Mouse (Mus musculus) ES-E14 (cell line): Measurements from ENCODE around the gene Wrap53. TPM values are rescaled to one million over a fixed set of nuclear protein-coding genes. Genes with fewer than 3 reads are reported as not detected.
A peak's percentile ranks its signal among the peaks of the same experiment; 100 is the strongest.
"Not testable (repeated sequence)": the region's sequence is repeated elsewhere in the genome, so short reads cannot be mapped to it uniquely, and the experiment has no call there.

ENCODE experiments used
- DNase-seq: peaks from one replicate; pipeline ENCODE4 v3.0.0-alpha.2; 2013; ENCODE audit warnings: low read depth, low spot score
- H3K27ac ChIP-seq: 2 replicates; pipeline ENCODE4 v1.5.1; 2012; ENCODE audit warnings: low read depth, mild to moderate bottlenecking, low read length, moderate library complexity, mixed read lengths; ENCODE audit not compliant: poor library complexity, insufficient read depth, severe bottlenecking
- H3K36me3 ChIP-seq: 2 replicates; pipeline ENCODE4 v1.6.1; 2012; ENCODE audit warnings: mild to moderate bottlenecking, low read length, moderate library complexity, mixed read lengths; ENCODE audit not compliant: control insufficient read depth, poor library complexity, insufficient read depth, severe bottlenecking
- H3K4me1 ChIP-seq, 2 experiments: fragments of 150-350 bp in 1 of 2; sonication (generic) in 1 of 2; 2 replicates each; pipeline ENCODE4 v1.6.1; 2012; ENCODE audit warnings: low read length in 2 of 2, mild to moderate bottlenecking in 1 of 2, mixed read lengths in 1 of 2; ENCODE audit not compliant: control insufficient read depth in 2 of 2, insufficient read depth in 2 of 2, poor library complexity in 1 of 2
- H3K4me3 ChIP-seq, 2 experiments: fragments of 150-350 bp in 1 of 2; sonication (generic) in 1 of 2; 2 replicates each; pipeline ENCODE4 v1.5.1; 2012; ENCODE audit warnings: low read length in 2 of 2, low read depth in 1 of 2, mild to moderate bottlenecking in 1 of 2, mixed read lengths in 1 of 2; ENCODE audit not compliant: insufficient read depth in 1 of 2, poor library complexity in 1 of 2, severe bottlenecking in 1 of 2
- H3K9ac ChIP-seq: 2 replicates; pipeline ENCODE4 v1.6.1; 2012; ENCODE audit warnings: low read depth, mild to moderate bottlenecking, low read length, mixed read lengths; ENCODE audit not compliant: poor library complexity, insufficient read depth, severe bottlenecking
- H3K9me3 ChIP-seq: fragments of 150-350 bp; sonication (generic); 2 replicates; pipeline ENCODE4 v1.6.1; 2012; ENCODE audit warnings: low read depth, mild to moderate bottlenecking, low read length; ENCODE audit not compliant: control insufficient read depth, insufficient read depth
- CHD2 ChIP-seq: IDR thresholded peaks from 2 replicates; pipeline ENCODE4 v1.6.1; 2014; ENCODE audit warnings: mild to moderate bottlenecking, low read depth, low read length, inconsistent platforms
- HCFC1 ChIP-seq: IDR thresholded peaks from 2 replicates; pipeline ENCODE4 v1.6.1; 2012; ENCODE audit warnings: low read length, inconsistent platforms, borderline replicate concordance; ENCODE audit not compliant: insufficient read depth
- MAFK ChIP-seq: IDR thresholded peaks from 2 replicates; pipeline ENCODE4 v1.6.1; 2014; ENCODE audit warnings: mild to moderate bottlenecking, low read depth, low read length, inconsistent platforms; ENCODE audit not compliant: insufficient read depth
- ZC3H11A ChIP-seq: IDR thresholded peaks from 2 replicates; pipeline ENCODE4 v1.6.1; 2012; ENCODE audit warnings: low read depth, mild to moderate bottlenecking, inconsistent platforms, low read length, borderline replicate concordance
- ZNF384 ChIP-seq: IDR thresholded peaks from 2 replicates; pipeline ENCODE4 v1.6.1; 2012; ENCODE audit warnings: low read depth, low read length, inconsistent platforms
- in situ Hi-C, 2 experiments: fragments of 600-800 bp; cut with MboI; formaldehyde crosslinking; loops; one replicate each; pipeline ENCODE4 v1.15.1; 2025; ENCODE audit warnings: low sequenced_read_pairs in 2 of 2, inconsistent platforms in 1 of 2; ENCODE audit not compliant: unreplicated experiment in 2 of 2
- total RNA-seq: library from RNA; depleted of rRNA; stranded (reverse); fragments of 300-350 nt; gene quantifications from 2 replicates; pipeline ENCODE4 v1.2.3, GENCODE M21; 2012

The Wrap53 gene
- total RNA-seq, 1 experiment = 33.0 TPM

DNA sequence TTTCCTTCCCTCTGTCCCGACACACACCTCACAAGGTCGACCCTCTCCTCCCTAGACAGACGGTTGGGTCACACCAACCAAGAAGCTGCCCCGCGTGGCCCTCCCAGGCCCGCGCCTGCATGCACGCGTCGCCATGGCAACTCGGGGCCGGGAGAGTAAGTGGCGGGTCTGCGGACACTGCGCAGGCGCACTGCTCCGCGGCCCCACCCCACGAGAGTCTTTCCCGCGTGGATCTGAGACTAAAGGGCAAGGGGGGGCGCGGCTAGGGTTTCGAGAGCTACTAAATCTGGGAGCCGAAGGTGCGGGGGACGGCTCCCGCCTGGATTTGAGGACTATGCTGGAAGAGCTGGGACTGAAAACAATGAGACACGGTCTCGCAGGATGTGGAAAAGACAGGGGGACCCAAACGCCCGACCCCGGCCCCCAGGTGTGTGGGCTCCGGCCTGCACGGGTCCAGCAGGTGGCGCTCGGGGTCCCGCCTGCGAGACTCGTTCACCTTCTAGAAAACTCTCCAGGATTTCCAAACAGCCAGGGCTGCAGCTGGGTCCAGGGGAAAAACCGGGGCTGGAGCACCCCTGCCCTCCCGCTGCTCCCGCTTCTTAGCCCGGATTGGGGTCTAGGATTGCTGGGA, 33.5 kb downstream of the Wrap53 start:
- Histone ChIP-seq H3K4me1 (peaks cover 7 to 30% of the 10 kb centered on the region in 2 experiments), H3K9ac (peak overlapping the region; percentile 79), H3K36me3 (no peaks in the 10 kb centered on the region), H3K4me3 (peak overlapping the region; percentile 54 to 66), H3K9me3 (no peaks in the 10 kb centered on the region), H3K27ac (peak overlapping the region; percentile 34)
- DNase-seq = no peak
- peak; percentile 88 for TF ChIP-seq ZNF384
- no peak for TF ChIP-seq ZC3H11A
- peak; percentile 69 for TF ChIP-seq HCFC1
- in situ Hi-C loops = no loop called here

DNA sequence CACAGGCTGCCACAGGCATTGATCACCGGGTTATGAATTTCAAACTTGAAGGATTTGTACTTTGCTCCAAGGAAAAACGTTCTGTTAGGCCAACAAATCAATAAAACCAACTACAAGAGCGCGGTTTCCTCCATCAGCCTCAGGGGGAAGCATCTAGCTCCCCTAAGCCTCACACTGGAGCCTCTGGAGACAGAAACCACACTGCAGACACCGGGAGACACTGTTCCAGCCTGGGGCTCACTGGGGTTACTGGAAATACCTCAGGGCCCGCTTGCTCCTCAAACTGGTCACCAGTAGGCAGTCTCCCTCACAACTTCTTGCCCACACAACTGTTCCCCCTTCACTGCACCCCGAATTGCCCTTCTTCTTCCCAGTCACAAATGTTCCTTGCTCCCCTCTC, 34.1 kb downstream of the Wrap53 start:
- TF ChIP-seq HCFC1 (no peak), ZC3H11A (no peak), ZNF384 (no peak), CHD2 (no peak)
- no peaks in the 10 kb centered on the region for H3K36me3 ChIP-seq
- no peak overlapping the region for H3K27ac ChIP-seq
- in situ Hi-C loops = no loop called here
- H3K9me3 ChIP-seq = no peaks in the 10 kb centered on the region
- peak overlapping the region; percentile 54 to 66 for H3K4me3 ChIP-seq
- H3K4me1 ChIP-seq = peaks cover 7 to 30% of the 10 kb centered on the region in 2 experiments
- DNase-seq = no peak
- peak overlapping the region; percentile 79 for H3K9ac ChIP-seq

DNA sequence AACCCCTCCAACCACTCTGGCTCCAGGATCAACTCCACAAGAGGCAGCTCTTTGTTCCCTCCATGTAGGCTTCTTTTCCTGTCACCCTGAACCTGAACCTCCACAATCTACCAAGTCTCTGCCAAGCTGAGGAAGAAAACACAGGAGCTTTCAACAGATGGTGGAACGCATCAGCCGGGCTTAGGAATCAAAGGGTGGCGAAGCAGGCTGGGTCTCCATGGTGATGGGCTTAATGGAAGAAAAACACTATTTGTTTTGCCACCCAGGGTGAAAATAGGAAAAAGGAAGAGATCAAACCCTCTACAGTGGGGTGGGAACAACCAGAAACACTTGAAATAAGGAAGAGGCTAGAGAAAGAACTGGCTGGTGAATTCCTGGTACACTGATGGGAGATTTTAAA, 36.5 kb downstream of the Wrap53 start:
- no peaks in the 10 kb centered on the region for H3K36me3 ChIP-seq
- in situ Hi-C loops = no loop called here
- no peak overlapping the region for H3K9ac ChIP-seq
- peaks cover 3 to 18% of the 10 kb centered on the region in 2 experiments; a peak in 3 of 4 replicates for H3K4me1 ChIP-seq
- no peak for DNase-seq
- H3K27ac ChIP-seq = no peak overlapping the region
- TF ChIP-seq HCFC1 (no peak), CHD2 (no peak), ZC3H11A (no peak), MAFK (no peak), ZNF384 (no peak)
- no peak overlapping the region for H3K4me3 ChIP-seq
- H3K9me3 ChIP-seq = no peaks in the 10 kb centered on the region

DNA sequence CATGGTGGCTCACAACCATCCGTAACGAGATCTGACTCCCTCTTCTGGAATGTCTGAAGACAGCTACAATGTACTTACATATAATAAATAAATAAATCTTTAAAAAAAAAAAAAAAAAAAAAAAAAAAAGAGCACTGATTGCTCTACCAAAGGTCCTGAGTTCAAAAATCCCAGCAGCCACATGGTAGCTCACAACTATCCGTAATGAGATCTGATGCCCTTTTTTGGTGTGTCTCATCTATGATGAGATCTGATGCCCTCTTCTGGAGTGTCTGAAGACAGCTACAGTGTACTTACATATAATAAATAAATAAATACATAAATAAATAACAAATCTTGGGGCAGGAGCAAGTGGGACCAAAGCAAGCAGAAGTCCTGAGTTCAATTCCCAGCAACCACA, 38.3 kb downstream of the Wrap53 start:
- DNase-seq, H3K36me3 ChIP-seq: not testable (repeated sequence)

DNA sequence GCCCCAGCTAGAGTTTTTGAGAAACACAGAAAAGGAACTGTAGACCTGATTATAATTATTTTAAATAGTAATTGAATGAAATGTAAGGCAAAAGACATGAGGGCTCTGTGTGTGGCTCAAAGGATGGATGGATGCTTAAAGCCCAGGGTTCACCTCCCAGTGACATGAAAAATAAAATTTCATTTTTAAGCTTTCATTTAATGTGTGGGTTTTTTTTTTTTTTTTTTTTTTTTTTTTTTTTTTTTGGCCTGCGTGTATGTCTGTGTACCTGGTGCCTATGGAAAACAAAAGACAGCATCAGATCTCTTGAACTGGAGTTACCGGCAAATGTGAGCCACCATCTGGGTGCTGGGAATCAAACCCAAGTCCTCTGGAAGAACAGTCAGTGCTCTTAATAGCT, 39.4 kb downstream of the Wrap53 start:
- Histone ChIP-seq H3K9me3 (no peaks in the 10 kb centered on the region), H3K27ac (no peak overlapping the region), H3K36me3 (no peaks in the 10 kb centered on the region), H3K9ac (no peak overlapping the region), H3K4me3 (no peak overlapping the region), H3K4me1 (peaks cover 0 to 2% of the 10 kb centered on the region in 2 experiments; a peak in 2 of 4 replicates)
- in situ Hi-C loops = no loop called here
- no peak for DNase-seq
- TF ChIP-seq ZNF384 (peak; percentile 83), HCFC1 (no peak), MAFK (no peak), ZC3H11A (no peak), CHD2 (no peak)

More for the DNA sequence above, 38.3 kb downstream of the Wrap53 start:
- H3K27ac ChIP-seq, H3K9me3 ChIP-seq, H3K4me3 ChIP-seq, H3K4me1 ChIP-seq, H3K9ac ChIP-seq, in situ Hi-C loops: not testable (repeated sequence)
